Mouse (Mus musculus) MEL (cell line): ENCODE data around the gene Kdm1a. TPM values are rescaled to one million over a fixed set of nuclear protein-coding genes. Genes with fewer than 3 reads are reported as not detected.

Source experiments
- DNase-seq: peaks from one replicate; pipeline ENCODE4 v3.0.0; 2011; ENCODE audit warnings: low read depth, low spot score
- H3K27ac ChIP-seq: 2 replicates; pipeline ENCODE4 v1.5.1; 2012; ENCODE audit warnings: low read depth, mild to moderate bottlenecking, control low read depth, low read length, moderate library complexity; ENCODE audit not compliant: control insufficient read depth
- H3K27me3 ChIP-seq, 2 experiments: fragments of 150-350 bp in 1 of 2; sonication (generic) in 1 of 2; 2 replicates each; pipeline ENCODE4 v1.6.1; 2012; ENCODE audit warnings: low read length in 2 of 2, mild to moderate bottlenecking in 2 of 2, improper control_type of control experiment in 1 of 2, moderate library complexity in 1 of 2; ENCODE audit not compliant: insufficient read depth in 2 of 2, control insufficient read depth in 1 of 2
- H3K36me3 ChIP-seq, 2 experiments: 2 replicates each; pipeline ENCODE4 v1.6.1; 2012 to 2014; ENCODE audit warnings: low read length in 2 of 2, improper control_type of control experiment in 1 of 2, inconsistent platforms in 1 of 2, mild to moderate bottlenecking in 1 of 2; ENCODE audit not compliant: insufficient read depth in 2 of 2, control insufficient read depth in 1 of 2
- H3K4me1 ChIP-seq, 2 experiments: fragments of 150-350 bp in 1 of 2; sonication (generic) in 1 of 2; 2 replicates each; pipeline ENCODE4 v1.6.1; 2012; ENCODE audit warnings: low read length in 2 of 2, improper control_type of control experiment in 1 of 2, mild to moderate bottlenecking in 1 of 2; ENCODE audit not compliant: insufficient read depth in 2 of 2, control insufficient read depth in 1 of 2
- H3K4me3 ChIP-seq, 2 experiments: fragments of 150-350 bp in 1 of 2; sonication (generic) in 1 of 2; 2 replicates each; pipeline ENCODE4 v1.5.1; 2012; ENCODE audit warnings: low read depth in 2 of 2, low read length in 2 of 2, mild to moderate bottlenecking in 2 of 2, moderate library complexity in 2 of 2, control low read depth in 1 of 2, improper control_type of control experiment in 1 of 2; ENCODE audit not compliant: control insufficient read depth in 1 of 2, insufficient read depth in 1 of 2
- H3K79me2 ChIP-seq: 2 replicates; pipeline ENCODE4 v1.6.1; 2012; ENCODE audit warnings: mild to moderate bottlenecking, low read length, moderate library complexity; ENCODE audit not compliant: control insufficient read depth, poor library complexity, insufficient read depth
- H3K9ac ChIP-seq: 2 replicates; pipeline ENCODE4 v1.6.1; 2012; ENCODE audit warnings: low read depth, mild to moderate bottlenecking, control low read depth, low read length, moderate library complexity; ENCODE audit not compliant: control insufficient read depth, poor library complexity, severe bottlenecking
- H3K9me3 ChIP-seq: fragments of 150-350 bp; sonication (generic); replicated peaks from 2 replicates; pipeline ENCODE4 v1.6.1; 2012; ENCODE audit warnings: mild to moderate bottlenecking, low read length, improper control_type of control experiment, moderate library complexity; ENCODE audit not compliant: insufficient read depth
- CHD1 ChIP-seq: IDR thresholded peaks from 2 replicates; pipeline ENCODE4 v1.6.1; 2012; ENCODE audit warnings: low read depth, mild to moderate bottlenecking, inconsistent platforms, low read length, improper control_type of control experiment
- CHD2 ChIP-seq: IDR thresholded peaks from 2 replicates; pipeline ENCODE4 v1.6.1; 2011; ENCODE audit warnings: low read length, improper control_type of control experiment
- CTCF ChIP-seq, 3 experiments: IDR thresholded peaks in 2 of 3; conservative IDR thresholded peaks in 1 of 3; 2 replicates each; pipeline ENCODE4 v1.5.1; 2011 to 2012; ENCODE audit warnings: low read length in 3 of 3, low read depth in 2 of 3, mild to moderate bottlenecking in 2 of 3, improper control_type of control experiment in 1 of 3, inconsistent platforms in 1 of 3, mixed read lengths in 1 of 3, moderate library complexity in 1 of 3; ENCODE audit not compliant: control insufficient read depth in 1 of 3, insufficient read depth in 1 of 3, poor library complexity in 1 of 3, severe bottlenecking in 1 of 3
- E2F4 ChIP-seq: IDR thresholded peaks from 2 replicates; pipeline ENCODE4 v1.6.1; 2011; ENCODE audit warnings: low read depth, low read length, improper control_type of control experiment, borderline replicate concordance
- EP300 ChIP-seq, 2 experiments: IDR thresholded peaks; 2 replicates each; pipeline ENCODE4 v1.6.1; 2011; ENCODE audit warnings: improper control_type of control experiment in 2 of 2, low read length in 2 of 2, low read depth in 1 of 2, mild to moderate bottlenecking in 1 of 2
- ETS1 ChIP-seq: IDR thresholded peaks from 2 replicates; pipeline ENCODE4 v1.6.1; 2012; ENCODE audit warnings: low read depth, mild to moderate bottlenecking, inconsistent platforms, low read length, improper control_type of control experiment, moderate library complexity
- GABPA ChIP-seq: IDR thresholded peaks from 2 replicates; pipeline ENCODE4 v1.6.1; 2012; ENCODE audit warnings: low read depth, mild to moderate bottlenecking, inconsistent platforms, low read length, improper control_type of control experiment, moderate library complexity
- JUND ChIP-seq: IDR thresholded peaks from 2 replicates; pipeline ENCODE4 v1.6.1; 2011; ENCODE audit warnings: low read depth, mild to moderate bottlenecking, improper control_type of control experiment, low read length
- KAT2A ChIP-seq: conservative IDR thresholded peaks from 2 replicates; pipeline ENCODE4 v1.6.1; 2012; ENCODE audit warnings: low read depth, low read length, improper control_type of control experiment, inconsistent platforms
- MAFK ChIP-seq: IDR thresholded peaks from 2 replicates; pipeline ENCODE4 v1.6.1; 2011; ENCODE audit warnings: low read depth, mild to moderate bottlenecking, low read length, improper control_type of control experiment, borderline replicate concordance
- MAX ChIP-seq: IDR thresholded peaks from 2 replicates; pipeline ENCODE4 v1.6.1; 2011; ENCODE audit warnings: low read length, improper control_type of control experiment
- MXI1 ChIP-seq: IDR thresholded peaks from 2 replicates; pipeline ENCODE4 v1.6.1; 2011; ENCODE audit warnings: mild to moderate bottlenecking, low read depth, low read length, improper control_type of control experiment
- MYC ChIP-seq: IDR thresholded peaks from 2 replicates; pipeline ENCODE4 v1.6.1; 2011; ENCODE audit warnings: low read depth, mild to moderate bottlenecking, low read length, improper control_type of control experiment, moderate library complexity
- NELFE ChIP-seq: IDR thresholded peaks from 2 replicates; pipeline ENCODE4 v1.6.1; 2011; ENCODE audit warnings: low read depth, low read length, improper control_type of control experiment
- NRF1 ChIP-seq: IDR thresholded peaks from 2 replicates; pipeline ENCODE4 v1.6.1; 2014; ENCODE audit warnings: low read depth, mild to moderate bottlenecking, inconsistent platforms, low read length, improper control_type of control experiment, moderate library complexity; ENCODE audit not compliant: poor library complexity, insufficient read depth, severe bottlenecking
- POLR2A ChIP-seq, 2 experiments: IDR thresholded peaks; 2 replicates each; pipeline ENCODE4 v1.6.1; 2011 to 2012; ENCODE audit warnings: low read length in 2 of 2, mild to moderate bottlenecking in 2 of 2, control low read depth in 1 of 2, improper control_type of control experiment in 1 of 2, low read depth in 1 of 2, moderate library complexity in 1 of 2; ENCODE audit not compliant: control insufficient read depth in 1 of 2, insufficient read depth in 1 of 2, poor library complexity in 1 of 2
- SMC3 ChIP-seq: IDR thresholded peaks from 2 replicates; pipeline ENCODE4 v1.6.1; 2011; ENCODE audit warnings: low read depth, low read length, improper control_type of control experiment
- UBTF ChIP-seq: IDR thresholded peaks from 2 replicates; pipeline ENCODE4 v1.6.1; 2012; ENCODE audit warnings: low read depth, mild to moderate bottlenecking, inconsistent platforms, low read length, improper control_type of control experiment, moderate library complexity, borderline replicate concordance; ENCODE audit not compliant: insufficient read depth
- USF1 ChIP-seq: IDR thresholded peaks from 2 replicates; pipeline ENCODE4 v1.6.1; 2014; ENCODE audit warnings: low read depth, mild to moderate bottlenecking, inconsistent platforms, low read length, improper control_type of control experiment, moderate library complexity
- ZKSCAN1 ChIP-seq: IDR thresholded peaks from 2 replicates; pipeline ENCODE4 v1.6.1; 2012; ENCODE audit warnings: low read depth, mild to moderate bottlenecking, inconsistent platforms, low read length, improper control_type of control experiment, moderate library complexity
- ZMIZ1 ChIP-seq: IDR thresholded peaks from 2 replicates; pipeline ENCODE4 v1.6.1; 2012; ENCODE audit warnings: low read depth, mild to moderate bottlenecking, inconsistent platforms, low read length, improper control_type of control experiment, moderate library complexity
- ZNF384 ChIP-seq: IDR thresholded peaks from 2 replicates; pipeline ENCODE4 v1.6.1; 2012; ENCODE audit warnings: low read depth, mild to moderate bottlenecking, inconsistent platforms, low read length, improper control_type of control experiment
- polyA plus RNA-seq, 2 experiments: library from polyadenylated mRNA; stranded (reverse) in 1 of 2; unstranded in 1 of 2; fragments of >175 nt in 1 of 2; fragments of >200 nt in 1 of 2; gene quantifications; 2 replicates each; pipeline versions ENCODE4 v1.2.1 to v1.2.4; 2012; ENCODE audit warnings: low replicate concordance in 2 of 2, low read depth in 1 of 2; ENCODE audit not compliant: insufficient read length in 2 of 2, insufficient read depth in 1 of 2, missing spikeins in 1 of 2
- total RNA-seq: library from RNA; depleted of rRNA; stranded (reverse); fragments of 300-350 nt; gene quantifications from 2 replicates; pipeline ENCODE4 v1.2.3, GENCODE M21; 2012

The Kdm1a gene
- total and polyA plus RNA-seq, 3 experiments, result 60.7 to 90.1 TPM; not detected in 1

- Histone ChIP-seq H3K27me3 (no peaks in the 10 kb centered on the region), H3K9ac (no peak overlapping the region), H3K4me3 (no peak overlapping the region)
Observed at GRCm38 (mm10) chr4:136600536-136600935, 2.0 kb downstream of the Kdm1a start.

GRCm38 (mm10) chr4:136599869-136600268, 2.7 kb downstream of the Kdm1a start:
- no peaks in the 10 kb centered on the region for H3K27me3 ChIP-seq
- H3K9me3 ChIP-seq, result no peaks in the 10 kb centered on the region
- no peak overlapping the region for H3K9ac ChIP-seq
- peaks cover 0 to 16% of the 10 kb centered on the region in 2 experiments; a peak in 2 of 4 replicates for H3K36me3 ChIP-seq
- H3K4me3 ChIP-seq, result no peak overlapping the region
- no peak overlapping the region for H3K27ac ChIP-seq
- no peak for TF ChIP-seq MAFK
- peak in 1 of 3 experiments; percentile 42; a peak in 2 of 6 replicates for TF ChIP-seq CTCF (IDR thresholded peaks at IDR 0.05 in 2 of 3, conservative IDR thresholded peaks at IDR 0.05 in 1 of 3; ENCODE audit: control insufficient read depth in 1 of 3, insufficient read depth in 1 of 3, low read depth in 2 of 3, low read length in 3 of 3, poor library complexity in 1 of 3, severe bottlenecking in 1 of 3)
- TF ChIP-seq ZKSCAN1, result no peak
- TF ChIP-seq ETS1, result no peak
- TF ChIP-seq JUND, result no peak
- no peak for TF ChIP-seq MXI1
- 0 out of 2 replicates have a peak, but pooled peaks have one; percentile 30 for TF ChIP-seq MYC
- TF ChIP-seq NRF1, result no peak
- TF ChIP-seq MAX, result no peak
- TF ChIP-seq KAT2A, result no peak
- H3K4me1 ChIP-seq, result peaks cover 4 to 11% of the 10 kb centered on the region in 2 experiments
- peak; percentile 42 for DNase-seq
- peaks cover 52% of the 10 kb centered on the region for H3K79me2 ChIP-seq

More at GRCm38 (mm10) chr4:136600536-136600935, 2.0 kb downstream of the Kdm1a start:
- H3K4me1 ChIP-seq, result peaks cover 4 to 11% of the 10 kb centered on the region in 2 experiments
- no peak overlapping the region for H3K27ac ChIP-seq
- H3K79me2 ChIP-seq, result peaks cover 49% of the 10 kb centered on the region
- H3K9me3 ChIP-seq, result no peaks in the 10 kb centered on the region
- DNase-seq, result no peak
- TF ChIP-seq NRF1 (no peak), KAT2A (no peak), SMC3 (no peak), ZNF384 (no peak), MYC (no peak), E2F4 (no peak), CHD1 (no peak), GABPA (no peak), EP300 (IDR thresholded peaks at IDR 0.05; ENCODE audit: low read depth in 1 of 2, low read length in 2 of 2) (no peak), POLR2A (IDR thresholded peaks at IDR 0.05; ENCODE audit: control insufficient read depth in 1 of 2, insufficient read depth in 1 of 2, low read depth in 1 of 2, low read length in 2 of 2, poor library complexity in 1 of 2) (no peak), JUND (no peak), USF1 (no peak), MXI1 (no peak), NELFE (no peak), ZMIZ1 (no peak), UBTF (no peak), CHD2 (no peak)
- H3K36me3 ChIP-seq, result peaks cover 0 to 16% of the 10 kb centered on the region in 2 experiments; a peak in 2 of 4 replicates
